Mouse (Mus musculus) heart, embryonic 11.5 days (tissue): ENCODE results near the gene Gng7. TPM values are rescaled to one million over a fixed set of nuclear protein-coding genes. Genes with fewer than 3 reads are reported as not detected.

Experiments used
- ATAC-seq: fragments of 200-750 bp; cut with Nextera tagmentation; replicated peaks from 2 replicates; pipeline ENCODE4 v1.8.0; 2017; ENCODE audit warnings: moderate library complexity; ENCODE audit not compliant: insufficient number of reproducible peaks, low FRiP score, low TSS enrichment
- H3K27ac ChIP-seq: fragments of 300-500 bp; sonication (generic); 2 replicates; pipeline ENCODE4 v1.5.1; 2014; ENCODE audit warnings: mild to moderate bottlenecking, low read depth, low read length
- H3K27me3 ChIP-seq: fragments of 300-500 bp; sonication (generic); 2 replicates; pipeline ENCODE4 v1.6.1; 2014; ENCODE audit warnings: mild to moderate bottlenecking, low read length, mixed read lengths; ENCODE audit not compliant: control insufficient read depth, insufficient read depth
- H3K36me3 ChIP-seq: fragments of 300-500 bp; sonication (generic); 2 replicates; pipeline ENCODE4 v1.6.1; 2014; ENCODE audit warnings: mild to moderate bottlenecking, low read length, moderate library complexity, mixed read lengths; ENCODE audit not compliant: control insufficient read depth, insufficient read depth
- H3K4me1 ChIP-seq: fragments of 300-500 bp; sonication (generic); 2 replicates; pipeline ENCODE4 v1.6.1; 2014; ENCODE audit warnings: low read length; ENCODE audit not compliant: control insufficient read depth, insufficient read depth
- H3K4me2 ChIP-seq: fragments of 300-500 bp; sonication (generic); 2 replicates; pipeline ENCODE4 v1.6.1; 2014; ENCODE audit warnings: mild to moderate bottlenecking, moderate library complexity
- H3K4me3 ChIP-seq: fragments of 300-500 bp; sonication (generic); 2 replicates; pipeline ENCODE4 v1.5.1; 2014; ENCODE audit warnings: low read depth, low read length
- H3K9ac ChIP-seq: fragments of 300-500 bp; sonication (generic); 2 replicates; pipeline ENCODE4 v1.6.1; 2014; ENCODE audit warnings: mild to moderate bottlenecking, low read depth, low read length, moderate library complexity
- H3K9me3 ChIP-seq: fragments of 300-500 bp; sonication (generic); replicated peaks from 2 replicates; pipeline ENCODE4 v1.6.1; 2016; ENCODE audit warnings: low read length; ENCODE audit not compliant: control insufficient read depth
- WGBS: fragments of 180-500 bp; shearing (Covaris S2); extraction: QIAGEN DNeasy Blood & Tissue Kit; methylation state at CpG from one replicate; pipeline ENCODE4 v1.1.7; 2014; ENCODE audit not compliant: insufficient replicate concordance; 5-methylcytosine and 5-hydroxymethylcytosine counted together
- polyA plus RNA-seq: library from polyadenylated mRNA; unstranded; fragments of >200 nt; fragmentation: Nextera tagmentation; extraction: Ambion mirVana; gene quantifications from 2 replicates; pipeline ENCODE4 v1.2.1, GENCODE M21; 2014

The Gng7 gene
- polyA plus RNA-seq, 1 experiment from 2014 or later, result 1.4 TPM

- H3K36me3 ChIP-seq, result peaks cover 21% of the 10 kb centered on the region
- peak overlapping the region; percentile 85 for H3K9ac ChIP-seq
- H3K4me1 ChIP-seq, result peaks cover 15% of the 10 kb centered on the region
- peaks cover 4% of the 10 kb centered on the region; the same call in 1 of the 2 replicates for H3K27me3 ChIP-seq
- H3K9me3 ChIP-seq, result no peaks in the 10 kb centered on the region
- peak overlapping the region; percentile 69; the same call in 1 of the 2 replicates for H3K27ac ChIP-seq
- peak overlapping the region; percentile 86 for H3K4me3 ChIP-seq
- WGBS, result 17% methylated on average over 25 of the region's 25 CpGs
- peak overlapping the region; percentile 98 for H3K4me2 ChIP-seq
- no peak for ATAC-seq
Observed at GRCm38 (mm10) chr10:80899591-80900317, 115.0 kb downstream of the Gng7 start.

- ATAC-seq, result no peak
- Histone ChIP-seq H3K4me3 (peak overlapping the region; percentile 86; the same call in 1 of the 2 replicates), H3K4me1 (peaks cover 15% of the 10 kb centered on the region), H3K36me3 (peaks cover 15% of the 10 kb centered on the region), H3K27ac (no peak overlapping the region), H3K27me3 (peaks cover 4% of the 10 kb centered on the region; the same call in 1 of the 2 replicates), H3K9me3 (no peaks in the 10 kb centered on the region), H3K9ac (no peak overlapping the region), H3K4me2 (peak overlapping the region; percentile 98; the same call in 1 of the 2 replicates)
- WGBS, result 90% methylated on average over 8 of the region's 8 CpGs
Observed at GRCm38 (mm10) chr10:80899074-80899473, 115.7 kb downstream of the Gng7 start.

Other genes starting within 250 kb of the Gng7 start
- 68.6 and 68.7 TPM in 2 replicates for gene Sf3a2, start 216.7 kb downstream of the Gng7 start, polyA plus RNA-seq
- gene Plekhj1, start 216.3 kb downstream of the Gng7 start, polyA plus RNA-seq, result 89.0 and 97.7 TPM in 2 replicates
- 0.11 TPM in 1 of 2 replicates, not detected in the other for gene Amh, start 209.7 kb downstream of the Gng7 start, polyA plus RNA-seq
- 8.0 and 10.0 TPM in 2 replicates for gene Jsrp1, start 201.4 kb downstream of the Gng7 start, polyA plus RNA-seq
- gene Oaz1, start 188.3 kb downstream of the Gng7 start, polyA plus RNA-seq, result 1,894 and 1,935 TPM in 2 replicates
- gene Lingo3, start 170.9 kb downstream of the Gng7 start, polyA plus RNA-seq, result 0.14 TPM in 1 of 2 replicates, not detected in the other
- 201 and 218 TPM in 2 replicates for gene Lsm7, start 159.7 kb downstream of the Gng7 start, polyA plus RNA-seq
- gene Sppl2b, start 159.7 kb downstream of the Gng7 start, polyA plus RNA-seq, result 22.9 and 26.3 TPM in 2 replicates
- not detected in 2 replicates for gene Tmprss9, start 143.1 kb downstream of the Gng7 start, polyA plus RNA-seq
- 300 and 340 TPM in 2 replicates for gene Timm13, start 114.0 kb downstream of the Gng7 start, polyA plus RNA-seq
- 7.9 and 11.6 TPM in 2 replicates for gene Lmnb2, start 96.7 kb downstream of the Gng7 start, polyA plus RNA-seq
- gene Gadd45b, start 84.9 kb downstream of the Gng7 start, polyA plus RNA-seq, result 21.3 and 25.6 TPM in 2 replicates
- gene Diras1, start 10.7 kb upstream of the Gng7 start, polyA plus RNA-seq, result 0.13 TPM in 1 of 2 replicates, not detected in the other
- 3.9 and 4.1 TPM in 2 replicates for gene Slc39a3, start 22.5 kb upstream of the Gng7 start, polyA plus RNA-seq
- gene Sgta, start 45.2 kb upstream of the Gng7 start, polyA plus RNA-seq, result 130 and 159 TPM in 2 replicates
- 30.9 and 31.1 TPM in 2 replicates for gene Thop1, start 55.1 kb upstream of the Gng7 start, polyA plus RNA-seq
- 0.37 and 1.0 TPM in 2 replicates for gene Creb3l3, start 83.9 kb upstream of the Gng7 start, polyA plus RNA-seq
- gene Map2k2, start 91.0 kb upstream of the Gng7 start, polyA plus RNA-seq, result 153 and 154 TPM in 2 replicates
- 10.6 and 10.8 TPM in 2 replicates for gene Zbtb7a, start 120.3 kb upstream of the Gng7 start, polyA plus RNA-seq
- gene Pias4, start 153.0 kb upstream of the Gng7 start, polyA plus RNA-seq, result 39.4 and 39.7 TPM in 2 replicates
- gene Eef2, start 161.7 kb upstream of the Gng7 start, polyA plus RNA-seq, result 313 and 338 TPM in 2 replicates
- gene Dapk3, start 168.1 kb upstream of the Gng7 start, polyA plus RNA-seq, result 44.1 and 47.4 TPM in 2 replicates
- 0.21 TPM in 1 of 2 replicates, not detected in the other for gene 4930442H23Rik, start 168.9 kb upstream of the Gng7 start, polyA plus RNA-seq
- 2.2 and 3.6 TPM in 2 replicates for gene Nmrk2, start 187.1 kb upstream of the Gng7 start, polyA plus RNA-seq
- 0.60 and 0.83 TPM in 2 replicates for gene Atcay, start 215.9 kb upstream of the Gng7 start, polyA plus RNA-seq
- 2.3 and 3.7 TPM in 2 replicates for gene Zfr2, start 218.2 kb upstream of the Gng7 start, polyA plus RNA-seq
- 1.0 and 1.7 TPM in 2 replicates for gene Matk, start 238.0 kb upstream of the Gng7 start, polyA plus RNA-seq